Mouse (Mus musculus): ENCODE measurements around the gene Defb42.

The Defb42 gene

GRCm38 (mm10) chr14:63046691-63047090 is at the start of gene Defb42:
TSS of gene Defb42 (plus strand) at chr14:63046991.
- no peak for DNase-seq (ENCODE audit: extremely low read depth, low read depth)

GRCm38 (mm10) chr14:62997777-62998176 is 49.0 kb upstream of the Defb42 start, which contains the start of gene Defb47:
TSS of gene Defb47 (plus strand) at chr14:62998077.
- no peak for DNase-seq (ENCODE audit: extremely low read depth, low read depth)

- no peak for DNase-seq (ENCODE audit: extremely low read depth, low read depth)
Measured at GRCm38 (mm10) chr14:62998977-62999376, 47.8 kb upstream of the Defb42 start.

- no peak for DNase-seq (ENCODE audit: extremely low read depth, low read depth)
Measured at GRCm38 (mm10) chr14:63002588-63002987, 44.2 kb upstream of the Defb42 start.

- DNase-seq (ENCODE audit: extremely low read depth, low read depth), result no peak
Measured at GRCm38 (mm10) chr14:63011471-63011870, 35.3 kb upstream of the Defb42 start, which contains the start of gene Defb43. TSS of gene Defb43 (plus strand) at chr14:63011771.

- no peak for DNase-seq (ENCODE audit: extremely low read depth, low read depth)
Measured at GRCm38 (mm10) chr14:63013082-63013481, 33.7 kb upstream of the Defb42 start.

- DNase-seq (ENCODE audit: extremely low read depth, low read depth), result no peak
Measured at GRCm38 (mm10) chr14:63014667-63015066, 32.1 kb upstream of the Defb42 start.

- no peak for DNase-seq (ENCODE audit: extremely low read depth, low read depth)
Measured at GRCm38 (mm10) chr14:63020524-63021156, 26.2 kb upstream of the Defb42 start.

GRCm38 (mm10) chr14:63049910-63050370 is 3.1 kb downstream of the Defb42 start, which contains the start of gene Defb30:
TSS of gene Defb30 (minus strand) at chr14:63049960.
- DNase-seq (ENCODE audit: extremely low read depth, low read depth), result no peak

- peak; percentile 65 for DNase-seq (ENCODE audit: extremely low read depth, low read depth)
Measured at GRCm38 (mm10) chr14:63050769-63051168, 4.0 kb downstream of the Defb42 start.

- no peak for DNase-seq (ENCODE audit: extremely low read depth, low read depth)
Measured at GRCm38 (mm10) chr14:63054729-63055128, 7.9 kb downstream of the Defb42 start.

GRCm38 (mm10) chr14:63060361-63060760 is 13.6 kb downstream of the Defb42 start:
- DNase-seq (ENCODE audit: extremely low read depth, low read depth), result no peak

GRCm38 (mm10) chr14:63062184-63062583 is 15.4 kb downstream of the Defb42 start:
- peak; percentile 59 for DNase-seq (ENCODE audit: extremely low read depth, low read depth)

- no peak for DNase-seq (ENCODE audit: extremely low read depth, low read depth)
Measured at GRCm38 (mm10) chr14:63065391-63065790, 18.6 kb downstream of the Defb42 start.

GRCm38 (mm10) chr14:63066630-63067310 is 20.0 kb downstream of the Defb42 start:
- peak; percentile 74 for DNase-seq (ENCODE audit: extremely low read depth, low read depth)

GRCm38 (mm10) chr14:63067708-63068107 is 20.9 kb downstream of the Defb42 start:
- DNase-seq (ENCODE audit: extremely low read depth, low read depth), result no peak

Measured in MEL-GATA-1-ER (cell line).